Mouse (Mus musculus): ENCODE data around the gene Lhcgr.
A peak's percentile ranks its signal among the peaks of the same experiment; 100 is the strongest.

Gene Lhcgr

GRCm38 (mm10) chr17:88703112-88703511 lies 88.7 kb downstream of the Lhcgr start:
- DNase-seq (ENCODE audit: low spot score) = no peak

GRCm38 (mm10) chr17:88702345-88702744 lies 89.4 kb downstream of the Lhcgr start:
- DNase-seq (ENCODE audit: low spot score) = no peak

- no peak for DNase-seq (ENCODE audit: low spot score)
Observed at GRCm38 (mm10) chr17:88700901-88701300, 90.9 kb downstream of the Lhcgr start.

GRCm38 (mm10) chr17:88696656-88697333 lies 95.0 kb downstream of the Lhcgr start:
- no peak for DNase-seq (ENCODE audit: low spot score)

- no peak for DNase-seq (ENCODE audit: low spot score)
Observed at GRCm38 (mm10) chr17:88688226-88688625, 103.6 kb downstream of the Lhcgr start.

- DNase-seq (ENCODE audit: low spot score) = no peak
Observed at GRCm38 (mm10) chr17:88675310-88676309, 116.2 kb downstream of the Lhcgr start.

GRCm38 (mm10) chr17:88670800-88671199 lies 121.0 kb downstream of the Lhcgr start:
- no peak for DNase-seq (ENCODE audit: low spot score)

GRCm38 (mm10) chr17:88669921-88670320 lies 121.9 kb downstream of the Lhcgr start:
- DNase-seq (ENCODE audit: low spot score) = no peak

- peak; percentile 6 for DNase-seq (ENCODE audit: low spot score)
Observed at GRCm38 (mm10) chr17:88668452-88668851, 123.3 kb downstream of the Lhcgr start, which contains the start of gene Gtf2a1l. Gtf2a1l (plus strand) TSS chr17:88668660.

All from urinary bladder, postnatal 25 days (tissue).